Mouse (Mus musculus) embryo, embryonic 10 days (tissue): ENCODE results near the gene Fli1.
A peak's percentile ranks its signal among the peaks of the same experiment; 100 is the strongest.

Experiments
- DNase-seq: peaks from one replicate; pipeline ENCODE4 v3.0.0-alpha.2; 2015; ENCODE audit warnings: low spot score

Fli1 gene

GRCm38 (mm10) chr9:32408730-32409059 lies 134.0 kb downstream of the Fli1 start:
- DNase-seq, result no peak

- DNase-seq, result peak; percentile 89
These were observed 137.3 kb downstream of the Fli1 start for GRCm38 (mm10) chr9:32405191-32405925.

- peak; percentile 29 for DNase-seq
These were observed 141.9 kb downstream of the Fli1 start for GRCm38 (mm10) chr9:32400662-32401161.

GRCm38 (mm10) chr9:32400212-32400611 lies 142.4 kb downstream of the Fli1 start:
- no peak for DNase-seq

GRCm38 (mm10) chr9:32394761-32395161 lies 147.9 kb downstream of the Fli1 start:
- no peak for DNase-seq

GRCm38 (mm10) chr9:32392716-32393115 lies 149.9 kb downstream of the Fli1 start:
- DNase-seq, result no peak

- no peak for DNase-seq
These were observed 151.0 kb downstream of the Fli1 start for GRCm38 (mm10) chr9:32391701-32392100.

- no peak for DNase-seq
These were observed 151.6 kb downstream of the Fli1 start for GRCm38 (mm10) chr9:32391092-32391491.

GRCm38 (mm10) chr9:32388120-32388519 lies 154.5 kb downstream of the Fli1 start:
- no peak for DNase-seq

GRCm38 (mm10) chr9:32384906-32385305 lies 157.8 kb downstream of the Fli1 start:
- DNase-seq, result no peak

GRCm38 (mm10) chr9:32376863-32377590 lies 165.6 kb downstream of the Fli1 start:
- no peak for DNase-seq

- no peak for DNase-seq
These were observed 166.6 kb downstream of the Fli1 start for GRCm38 (mm10) chr9:32376031-32376430.

GRCm38 (mm10) chr9:32373656-32374055 lies 169.0 kb downstream of the Fli1 start:
- no peak for DNase-seq
